Mouse (Mus musculus): ENCODE data around the gene 9430097D07Rik. TPM values are rescaled to one million over a fixed set of nuclear protein-coding genes. Genes with fewer than 3 reads are reported as not detected.
A peak's percentile ranks its signal among the peaks of the same experiment; 100 is the strongest.

9430097D07Rik gene
- polyA plus RNA-seq, 1 experiment from 2014 or later: 0.11 TPM

GRCm38 (mm10) chr2:32589213-32589795 lies 13.8 kb upstream of the 9430097D07Rik start:
- no peak overlapping the region; the same call in 1 of the 2 replicates for H3K4me3 ChIP-seq
- H3K9me3 ChIP-seq: no peaks in the 10 kb centered on the region
- H3K27me3 ChIP-seq (replicated peaks; ENCODE audit: low read depth, poor library complexity, severe bottlenecking): peaks cover 15% of the 10 kb centered on the region
- H3K36me3 ChIP-seq (replicated peaks): peaks cover 17% of the 10 kb centered on the region
- DNase-seq (ENCODE audit: low spot score): no peak
- 71% methylated on average over 11 of the region's 11 CpGs for WGBS
- H3K27ac ChIP-seq (replicated peaks): no peak overlapping the region
- H3K4me1 ChIP-seq: peaks cover 39% of the 10 kb centered on the region

- peaks cover 19% of the 10 kb centered on the region for H3K27me3 ChIP-seq (replicated peaks; ENCODE audit: low read depth, poor library complexity, severe bottlenecking)
- peak overlapping the region; percentile 68 for H3K4me3 ChIP-seq
- WGBS: 43% methylated on average over 9 of the region's 9 CpGs
- H3K27ac ChIP-seq (replicated peaks): peak overlapping the region; percentile 86; the same call in 1 of the 2 replicates
- peaks cover 9% of the 10 kb centered on the region for H3K36me3 ChIP-seq (replicated peaks)
- DNase-seq (ENCODE audit: low spot score): no peak
- peaks cover 44% of the 10 kb centered on the region for H3K4me1 ChIP-seq
- no peaks in the 10 kb centered on the region for H3K9me3 ChIP-seq
These were observed 12.3 kb upstream of the 9430097D07Rik start for GRCm38 (mm10) chr2:32587731-32588321.

- Histone ChIP-seq H3K4me1 (peaks cover 44% of the 10 kb centered on the region), H3K27me3 (replicated peaks; ENCODE audit: low read depth, poor library complexity, severe bottlenecking) (peaks cover 29% of the 10 kb centered on the region), H3K36me3 (replicated peaks) (peaks cover 9% of the 10 kb centered on the region), H3K4me3 (peak within 1 kb of the TSS; percentile 68), H3K27ac (replicated peaks) (peak within 1 kb of the TSS; percentile 86), H3K9me3 (no peaks in the 10 kb centered on the region)
- DNase-seq (ENCODE audit: low spot score): peak; percentile 97
- WGBS: under 1% methylated on average over 38 of the region's 38 CpGs
These were observed 11.4 kb upstream of the 9430097D07Rik start, which contains the start of gene St6galnac4 for GRCm38 (mm10) chr2:32586871-32587351. Gene St6galnac4 (plus strand): TSS chr2:32587095.

GRCm38 (mm10) chr2:32585149-32585714 lies 9.7 kb upstream of the 9430097D07Rik start:
- no peaks in the 10 kb centered on the region for H3K9me3 ChIP-seq
- H3K4me3 ChIP-seq: no peak overlapping the region
- H3K4me1 ChIP-seq: peaks cover 46% of the 10 kb centered on the region
- DNase-seq (ENCODE audit: low spot score): no peak
- H3K27me3 ChIP-seq (replicated peaks; ENCODE audit: low read depth, poor library complexity, severe bottlenecking): peaks cover 44% of the 10 kb centered on the region
- 85% methylated on average over 7 of the region's 7 CpGs for WGBS
- H3K27ac ChIP-seq (replicated peaks): no peak overlapping the region
- peaks cover 4% of the 10 kb centered on the region for H3K36me3 ChIP-seq (replicated peaks)

- Histone ChIP-seq H3K9me3 (no peaks in the 10 kb centered on the region), H3K4me3 (peak overlapping the region; percentile 48), H3K36me3 (replicated peaks) (no peaks in the 10 kb centered on the region), H3K27me3 (replicated peaks; ENCODE audit: low read depth, poor library complexity, severe bottlenecking) (peaks cover 64% of the 10 kb centered on the region), H3K27ac (replicated peaks) (peak overlapping the region; percentile 27; the same call in 1 of the 2 replicates), H3K4me1 (peaks cover 33% of the 10 kb centered on the region)
- 14% methylated on average over 37 of the region's 37 CpGs for WGBS
- peak; percentile 85 for DNase-seq (ENCODE audit: low spot score)
These were observed 7.6 kb upstream of the 9430097D07Rik start for GRCm38 (mm10) chr2:32582830-32583799.

GRCm38 (mm10) chr2:32581450-32582095 lies 6.1 kb upstream of the 9430097D07Rik start:
- H3K4me1 ChIP-seq: peaks cover 18% of the 10 kb centered on the region
- H3K27me3 ChIP-seq (replicated peaks; ENCODE audit: low read depth, poor library complexity, severe bottlenecking): peaks cover 71% of the 10 kb centered on the region
- no peak overlapping the region for H3K27ac ChIP-seq (replicated peaks)
- no peaks in the 10 kb centered on the region for H3K36me3 ChIP-seq (replicated peaks)
- H3K4me3 ChIP-seq: peak overlapping the region; percentile 49
- DNase-seq (ENCODE audit: low spot score): peak; percentile 68
- WGBS: 33% methylated on average over 19 of the region's 19 CpGs
- no peaks in the 10 kb centered on the region for H3K9me3 ChIP-seq

- DNase-seq (ENCODE audit: low spot score): no peak
- no peaks in the 10 kb centered on the region for H3K9me3 ChIP-seq
- 38% methylated on average over 26 of the region's 30 CpGs for WGBS
- 0 out of 2 replicates have a peak, but pooled peaks cover under 1% of the 10 kb centered on the region for H3K36me3 ChIP-seq (replicated peaks)
- 0 out of 2 replicates have a peak overlapping the region, but pooled peaks have one; percentile 5 for H3K4me3 ChIP-seq
- no peak overlapping the region for H3K27ac ChIP-seq (replicated peaks)
- H3K4me1 ChIP-seq: peaks cover 32% of the 10 kb centered on the region
- H3K27me3 ChIP-seq (replicated peaks; ENCODE audit: low read depth, poor library complexity, severe bottlenecking): peaks cover 72% of the 10 kb centered on the region
These were observed 2.9 kb upstream of the 9430097D07Rik start for GRCm38 (mm10) chr2:32578146-32579046.

GRCm38 (mm10) chr2:32576532-32576931 lies 1.0 kb upstream of the 9430097D07Rik start:
- H3K4me3 ChIP-seq: no peak overlapping the region
- H3K9me3 ChIP-seq: no peaks in the 10 kb centered on the region
- DNase-seq (ENCODE audit: low spot score): no peak
- H3K4me1 ChIP-seq: peaks cover 37% of the 10 kb centered on the region
- H3K27ac ChIP-seq (replicated peaks): no peak overlapping the region
- peaks cover 10% of the 10 kb centered on the region for H3K36me3 ChIP-seq (replicated peaks)
- H3K27me3 ChIP-seq (replicated peaks; ENCODE audit: low read depth, poor library complexity, severe bottlenecking): peaks cover 54% of the 10 kb centered on the region
- 90% methylated on average over 9 of the region's 9 CpGs for WGBS

GRCm38 (mm10) chr2:32574901-32575585 lies 441 bp downstream of the 9430097D07Rik start:
- Histone ChIP-seq H3K27ac (replicated peaks) (peak overlapping the region; percentile 76), H3K27me3 (replicated peaks; ENCODE audit: low read depth, poor library complexity, severe bottlenecking) (peaks cover 41% of the 10 kb centered on the region), H3K4me3 (peak overlapping the region; percentile 75), H3K36me3 (replicated peaks) (peaks cover 10% of the 10 kb centered on the region), H3K9me3 (no peaks in the 10 kb centered on the region), H3K4me1 (peaks cover 37% of the 10 kb centered on the region)
- DNase-seq (ENCODE audit: low spot score): peak; percentile 71
- 2% methylated on average over 26 of the region's 26 CpGs for WGBS

- Histone ChIP-seq H3K36me3 (replicated peaks) (peaks cover 10% of the 10 kb centered on the region), H3K27ac (replicated peaks) (peak within 1 kb of the TSS; percentile 76), H3K4me1 (peaks cover 37% of the 10 kb centered on the region), H3K4me3 (peak within 1 kb of the TSS; percentile 75), H3K27me3 (replicated peaks; ENCODE audit: low read depth, poor library complexity, severe bottlenecking) (peaks cover 36% of the 10 kb centered on the region), H3K9me3 (no peaks in the 10 kb centered on the region)
- 78% methylated on average over 6 of the region's 6 CpGs for WGBS
- DNase-seq (ENCODE audit: low spot score): no peak
These were observed 987 bp downstream of the 9430097D07Rik start, which contains the start of gene Pip5kl1 for GRCm38 (mm10) chr2:32574497-32574896. Gene Pip5kl1 (plus strand): TSS chr2:32574797.

All from embryonic facial prominence, embryonic 10.5 days (tissue).